Mouse (Mus musculus) gastrocnemius, adult 8-10 months (tissue): ENCODE measurements around the gene Acoxl. TPM values are rescaled to one million over a fixed set of nuclear protein-coding genes. Genes with fewer than 3 reads are reported as not detected.
"Not testable (repeated sequence)": the region's sequence is repeated elsewhere in the genome, so short reads cannot be mapped to it uniquely, and the experiment has no call there.

Experiments used
- DNase-seq, 2 experiments: peaks; one replicate each; pipeline ENCODE4 v3.0.0; 2022; ENCODE audit warnings: low spot score in 2 of 2
- total RNA-seq, 4 experiments: library from RNA; stranded (reverse); gene quantifications; 2 replicates each; pipeline ENCODE4 v1.2.4; 2022

Acoxl gene
- total RNA-seq, 4 experiments from 2014 or later = 0.10 to 0.13 TPM; not detected in 2

GRCm38 (mm10) chr2:128073603-128074002, 234.9 kb downstream of the Acoxl start:
- no peak for DNase-seq

- DNase-seq = no peak
These were observed 238.3 kb downstream of the Acoxl start for GRCm38 (mm10) chr2:128076936-128077335.

- no peak for DNase-seq
These were observed 240.2 kb downstream of the Acoxl start for GRCm38 (mm10) chr2:128078859-128079258.

DNA sequence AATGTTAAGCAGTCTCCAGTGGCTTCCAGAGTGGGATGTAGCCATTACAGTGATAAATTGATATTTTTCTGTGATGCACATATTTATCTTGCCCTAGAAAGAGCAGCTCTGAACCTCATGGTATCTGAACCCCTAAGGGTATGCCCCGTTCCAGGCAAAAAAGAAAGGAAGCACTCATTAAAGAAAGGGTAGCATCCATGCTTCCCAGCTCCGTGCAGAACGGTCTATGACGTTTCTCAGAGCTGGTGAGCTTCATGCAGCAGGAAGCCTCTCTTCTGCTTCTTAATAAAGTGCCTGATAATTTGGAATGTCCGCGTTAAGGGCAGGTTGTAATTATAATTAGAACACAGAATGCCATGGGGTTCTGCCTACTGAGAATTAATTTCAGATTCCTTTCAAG, 240.6 kb downstream of the Acoxl start:
- no peak for DNase-seq

DNA sequence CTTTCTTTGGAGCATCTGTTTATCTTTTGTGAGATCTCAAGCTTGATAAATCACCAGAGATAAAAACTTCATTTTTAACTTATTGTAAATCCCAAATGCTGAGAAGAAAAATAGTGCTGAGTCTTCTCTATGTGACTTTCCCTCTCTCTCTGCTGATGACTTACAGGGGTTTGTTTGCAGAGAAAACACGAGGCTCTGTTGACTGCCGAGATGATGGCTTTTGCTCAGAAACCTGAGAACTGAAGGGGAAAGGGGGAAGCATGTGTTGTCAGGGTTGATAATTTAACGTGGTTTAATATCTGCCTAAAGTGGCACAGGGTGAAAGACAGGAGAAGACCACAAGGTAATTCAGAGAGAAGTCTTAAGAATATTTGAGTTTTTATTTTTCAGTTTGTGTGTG, 245.2 kb downstream of the Acoxl start:
- no peak for DNase-seq

- no peak for DNase-seq
These were observed 245.9 kb downstream of the Acoxl start for GRCm38 (mm10) chr2:128084607-128085006.

DNA sequence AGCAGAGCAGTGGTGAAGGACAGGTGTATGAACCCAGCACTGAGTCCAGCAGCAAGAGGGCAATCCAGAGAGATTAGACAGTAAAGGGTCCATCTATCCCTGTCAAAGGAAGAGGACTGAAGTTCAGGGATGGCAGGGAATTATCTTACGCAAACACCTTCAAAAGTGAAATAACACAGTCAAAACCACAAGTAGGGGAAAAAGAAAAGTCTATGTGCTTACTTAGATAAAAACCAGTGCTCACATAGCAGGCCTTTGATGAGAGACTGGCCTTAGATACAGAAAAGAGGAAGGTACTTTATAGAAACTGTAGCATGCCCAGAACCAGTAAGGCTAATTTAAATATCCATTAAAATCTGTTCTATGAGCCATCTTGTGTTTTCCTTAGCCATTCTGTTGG, 246.8 kb downstream of the Acoxl start:
- DNase-seq = no peak

- no peak for DNase-seq
These were observed 247.7 kb downstream of the Acoxl start for GRCm38 (mm10) chr2:128086301-128086886.

- DNase-seq = no peak
These were observed 248.4 kb downstream of the Acoxl start for GRCm38 (mm10) chr2:128086996-128087526.

DNA sequence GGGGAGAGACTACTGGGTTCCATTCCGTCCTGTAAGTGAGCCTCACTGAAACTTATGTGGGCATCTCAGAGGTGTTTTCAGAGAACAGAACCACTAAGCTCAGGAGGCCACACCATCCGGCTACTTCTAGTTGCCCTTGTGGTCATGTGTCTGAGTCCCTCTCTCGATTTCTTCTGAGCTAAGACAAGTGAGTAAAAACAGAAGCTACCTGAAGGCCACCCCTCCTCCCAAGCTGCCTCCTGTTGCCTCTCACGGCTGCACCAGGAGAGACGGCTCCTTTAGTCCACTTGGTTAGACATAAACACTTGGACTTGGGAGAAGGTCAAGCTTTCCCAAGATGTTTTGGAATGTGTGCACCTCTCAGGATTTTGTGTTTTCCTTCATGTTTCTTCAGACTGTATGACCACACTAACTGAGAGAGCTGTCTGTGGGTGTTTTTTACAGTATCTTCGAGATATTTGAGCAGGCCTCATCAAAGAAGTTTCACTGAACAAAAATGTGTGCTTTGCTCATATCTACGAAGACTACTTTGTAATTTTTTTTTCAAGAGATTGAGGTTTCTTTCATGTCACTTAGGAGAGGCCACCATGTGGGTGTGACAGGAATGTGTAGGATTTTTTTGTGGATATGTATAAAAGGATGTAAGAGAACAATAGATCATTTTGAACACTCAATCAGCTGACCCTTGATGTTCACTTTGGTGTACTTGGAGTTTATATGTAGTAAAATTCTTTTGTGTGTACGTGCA, 249.3 kb downstream of the Acoxl start:
- no peak for DNase-seq

DNA sequence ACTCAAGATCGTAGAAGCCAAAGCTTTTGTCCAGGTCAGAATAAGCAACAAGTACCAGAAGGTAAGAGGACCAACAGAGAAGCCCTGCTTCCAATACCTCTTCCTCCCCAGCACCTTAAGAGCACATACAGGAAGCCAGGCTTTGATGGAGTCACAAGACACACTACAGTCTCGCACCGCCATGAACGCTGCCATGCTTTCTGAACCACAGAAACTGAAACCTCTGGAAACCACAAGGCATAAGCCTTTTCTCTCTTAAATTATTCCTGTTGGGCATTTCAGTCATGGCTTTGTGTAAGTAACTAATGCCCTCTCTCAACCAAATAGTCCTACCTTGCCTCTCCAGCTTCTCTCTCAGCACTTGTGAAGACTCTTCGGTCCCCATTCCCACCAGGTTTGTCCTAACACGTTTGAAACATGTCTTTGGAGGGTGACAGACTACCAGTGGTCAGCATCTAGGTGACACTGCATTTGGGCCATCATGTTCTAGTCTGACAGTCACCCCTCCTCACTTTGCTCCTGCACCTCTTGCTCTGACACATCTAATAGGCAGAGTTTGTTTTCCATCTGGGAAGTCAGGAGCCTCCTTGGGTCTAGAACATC, 251.7 kb downstream of the Acoxl start:
- DNase-seq = no peak

DNA sequence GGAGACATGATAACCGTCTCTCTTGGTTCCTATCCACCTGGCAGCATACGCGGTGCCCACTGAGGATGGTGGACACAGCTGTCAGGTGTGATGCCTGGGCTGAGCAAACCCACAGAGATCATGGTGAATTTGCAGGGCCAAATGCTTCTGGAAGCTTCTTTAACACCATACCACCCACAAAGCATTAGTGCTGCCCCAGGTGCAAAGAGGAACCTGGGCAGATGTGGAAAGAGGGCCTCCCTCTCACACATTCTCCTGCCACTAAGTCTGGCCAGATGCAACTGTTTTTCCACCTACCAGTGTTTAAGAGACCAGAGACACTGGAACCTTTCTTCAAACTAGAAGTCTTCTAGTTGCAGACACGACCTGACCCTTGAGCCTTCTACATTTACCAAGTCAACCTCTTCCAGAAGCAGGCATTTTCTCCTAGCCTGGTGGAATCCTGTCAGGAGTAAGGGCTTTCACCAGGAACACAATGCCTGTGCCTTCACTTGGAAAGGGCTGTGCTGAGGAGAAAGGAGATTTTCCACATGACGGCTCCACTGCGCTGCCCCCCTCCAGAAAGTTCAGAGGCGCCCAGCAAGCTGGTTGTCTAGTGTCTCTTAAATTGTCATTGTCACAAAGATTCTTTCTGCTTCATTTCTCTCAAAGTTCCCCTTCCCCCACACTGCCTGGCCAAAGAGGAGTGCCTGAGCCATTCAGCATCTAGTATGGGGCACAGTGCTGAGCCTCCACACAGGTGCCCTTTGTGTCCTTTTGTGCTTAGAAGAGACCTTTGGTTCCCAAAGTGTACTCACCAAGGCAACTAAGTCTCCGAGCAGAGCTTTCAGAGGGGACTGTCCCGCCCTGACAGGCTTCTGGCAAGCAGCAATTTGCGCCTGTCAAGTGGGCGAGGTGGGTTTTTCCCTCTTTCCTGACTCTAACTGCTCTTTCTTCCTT, 253.0 kb downstream of the Acoxl start:
- DNase-seq = no peak

DNA sequence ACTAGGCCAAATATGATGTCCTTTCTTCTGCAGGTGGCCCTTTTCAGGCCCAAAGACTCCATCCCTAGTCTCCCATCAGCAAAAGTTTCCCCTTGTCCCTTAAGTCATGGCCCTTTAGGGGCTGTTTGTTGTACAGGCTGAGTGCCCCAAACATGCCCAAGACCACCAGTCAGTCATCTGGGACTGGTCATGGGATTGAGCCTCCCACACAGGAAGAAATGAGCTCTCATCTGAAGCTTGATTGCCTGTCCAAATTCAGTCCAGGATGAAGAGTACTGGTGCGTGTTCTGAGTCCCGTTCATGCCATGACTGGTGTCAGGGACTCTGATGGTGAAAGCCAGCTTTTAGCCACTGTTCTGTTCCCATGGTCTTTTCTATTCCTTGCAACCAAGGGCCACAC, 253.8 kb downstream of the Acoxl start:
- DNase-seq = no peak

- DNase-seq = no peak
These were observed 255.5 kb downstream of the Acoxl start for GRCm38 (mm10) chr2:128094196-128094595.

- no peak for DNase-seq
These were observed 255.9 kb downstream of the Acoxl start for GRCm38 (mm10) chr2:128094602-128095001.

DNA sequence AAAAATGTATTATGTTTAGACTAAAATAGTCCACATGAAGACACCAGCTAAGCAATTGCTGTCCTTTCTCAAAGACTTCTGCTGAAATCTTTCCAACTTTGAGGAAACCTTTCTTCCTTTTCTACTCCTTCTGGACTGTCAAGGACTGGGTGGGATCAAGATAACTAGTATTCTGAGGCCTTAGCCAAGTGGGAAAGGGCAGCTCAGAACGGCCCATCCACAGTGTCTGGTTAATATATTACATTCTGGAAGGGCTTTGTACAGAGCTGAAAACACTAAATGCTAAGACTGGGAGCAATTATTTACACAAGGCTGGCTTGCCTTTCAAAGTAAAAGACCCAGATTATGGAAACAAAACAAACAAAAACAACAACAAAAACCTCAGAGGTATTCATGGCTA, 256.6 kb downstream of the Acoxl start:
- DNase-seq = no peak

DNA sequence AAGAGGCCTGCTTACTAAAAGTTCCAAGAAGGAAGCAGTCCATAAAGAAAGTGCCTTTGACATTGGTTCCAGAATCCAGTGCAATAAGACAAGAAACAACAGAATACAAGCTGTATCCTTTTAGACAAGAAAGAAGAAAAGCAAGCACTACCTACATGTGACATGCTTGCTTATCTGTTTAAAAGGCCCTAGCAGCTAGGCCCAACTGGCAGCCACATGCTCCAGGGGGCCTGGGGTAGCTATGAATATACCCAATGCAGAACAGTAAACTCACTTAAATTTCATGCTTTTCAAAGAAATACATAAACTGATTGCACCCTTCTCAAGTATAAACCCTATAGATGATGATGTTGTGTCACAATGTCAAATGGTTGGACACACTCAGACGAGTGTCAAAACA, 257.4 kb downstream of the Acoxl start:
- DNase-seq = no peak

GRCm38 (mm10) chr2:128098118-128098517, 259.4 kb downstream of the Acoxl start:
- not testable (repeated sequence) for DNase-seq

DNA sequence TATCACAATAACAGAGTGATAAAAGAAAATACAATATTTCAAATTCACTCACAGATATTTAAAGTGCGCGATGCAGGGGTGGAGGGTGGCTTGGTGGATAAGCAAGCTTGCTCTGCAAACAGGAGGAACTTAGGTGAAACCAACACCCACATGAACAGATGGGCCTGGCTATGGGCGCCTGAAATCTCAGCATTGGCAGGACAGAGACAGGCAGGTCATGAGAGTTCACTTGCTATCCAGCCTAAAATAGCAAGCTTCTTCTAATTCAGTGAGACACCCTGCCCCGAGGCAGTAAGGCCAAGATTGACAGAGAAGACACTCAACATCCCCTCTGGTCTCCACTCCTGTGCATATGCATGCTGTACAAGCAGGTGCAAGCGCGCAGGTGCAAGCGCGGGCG, 263.4 kb downstream of the Acoxl start:
- DNase-seq = peak; percentile 48 to 56

DNA sequence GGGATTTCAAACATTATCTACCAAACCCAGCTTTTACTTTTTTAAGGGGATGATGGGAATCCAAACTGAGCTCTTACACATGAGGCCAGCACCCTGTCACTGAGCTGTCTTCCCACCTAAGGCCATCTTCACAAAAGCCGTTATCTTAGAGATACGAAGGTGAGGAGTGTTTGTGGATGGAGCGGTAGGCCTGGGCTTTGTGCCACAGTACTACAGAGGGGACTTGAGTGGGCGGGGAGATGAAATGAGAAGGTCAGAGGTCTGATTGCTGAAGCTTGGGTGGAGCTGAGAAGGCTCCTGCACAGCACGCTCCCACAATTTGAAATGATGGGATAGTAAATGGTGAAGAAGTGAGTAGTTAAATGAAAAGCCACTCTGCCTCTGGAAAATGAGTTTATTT, 266.1 kb downstream of the Acoxl start:
- no peak for DNase-seq

DNA sequence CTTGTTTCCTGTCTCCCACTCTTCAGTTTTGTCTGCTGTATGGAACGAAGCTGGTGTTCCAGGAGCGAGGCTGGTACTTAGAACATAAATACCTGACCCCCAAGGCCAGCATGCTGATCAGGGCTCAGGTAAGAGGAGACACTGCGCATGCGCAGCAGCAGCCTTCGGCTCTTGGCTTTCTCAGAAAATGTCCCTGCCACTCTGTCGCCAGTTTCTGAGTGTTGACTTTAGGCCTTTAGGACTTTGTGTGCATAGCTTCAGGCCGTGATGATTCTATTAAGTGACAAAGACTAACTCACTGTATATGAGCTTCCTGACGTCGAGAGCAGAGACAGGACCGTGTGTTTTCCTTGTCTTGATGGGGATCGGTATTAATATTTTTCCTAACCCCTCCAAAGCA, 267.0 kb downstream of the Acoxl start:
- no peak for DNase-seq
